Mouse (Mus musculus) thymus, postnatal 10 days (tissue): Measurements from ENCODE around the gene Plcb4.
"Not testable (repeated sequence)": the region's sequence is repeated elsewhere in the genome, so short reads cannot be mapped to it uniquely, and the experiment has no call there.

Experiments used
- DNase-seq, 2 experiments: peaks; one replicate each; pipeline ENCODE4 v3.0.0; 2021; ENCODE audit warnings: low spot score in 2 of 2

The Plcb4 gene

DNA sequence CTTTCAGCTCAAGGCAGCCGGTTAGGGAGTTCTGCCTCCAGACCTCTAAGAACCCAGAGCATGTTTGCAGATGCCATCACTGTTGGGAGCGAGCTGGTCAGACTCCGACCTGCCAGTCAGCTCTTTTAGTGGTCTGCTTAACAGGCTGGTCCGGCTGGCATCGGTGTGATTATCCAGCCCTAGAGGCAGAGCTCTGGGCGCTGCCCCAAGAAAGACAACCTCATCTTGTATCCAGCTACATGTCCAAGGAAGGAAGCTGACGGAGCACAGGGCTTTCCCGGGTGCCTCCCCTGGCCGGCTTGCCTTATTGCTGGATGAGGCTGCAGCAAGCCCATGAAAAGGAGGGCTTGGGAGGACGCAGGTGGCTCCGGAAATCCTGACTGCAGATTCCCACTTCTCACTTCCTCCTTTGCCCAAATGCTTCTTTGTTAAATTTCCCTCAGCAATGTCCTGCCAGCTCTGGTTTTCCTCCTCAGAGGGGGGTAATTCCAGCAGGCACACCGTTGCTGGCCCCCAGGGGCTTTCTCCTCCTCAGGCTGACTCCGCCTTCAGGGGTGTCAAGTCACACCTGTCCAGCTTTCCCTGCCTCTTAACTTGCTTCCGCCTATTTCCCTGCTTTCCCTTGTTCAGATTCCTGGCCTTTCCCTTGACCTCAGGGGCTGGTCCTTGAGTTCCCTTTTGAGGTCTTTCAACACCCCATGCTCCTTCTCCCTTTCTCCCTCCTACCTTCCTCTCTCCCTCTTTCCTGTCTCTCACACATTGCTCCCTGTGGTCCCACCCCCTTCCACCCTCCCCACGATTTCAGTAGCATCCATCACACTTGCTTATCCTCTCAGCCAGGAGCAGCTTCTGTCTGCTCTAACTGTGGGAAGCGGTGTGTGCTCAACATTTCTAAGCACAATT, 58.7 kb downstream of the Plcb4 start:
- DNase-seq, result no peak

- DNase-seq, result no peak
Observed at GRCm38 (mm10) chr2:135722109-135722508, 63.3 kb downstream of the Plcb4 start.

DNA sequence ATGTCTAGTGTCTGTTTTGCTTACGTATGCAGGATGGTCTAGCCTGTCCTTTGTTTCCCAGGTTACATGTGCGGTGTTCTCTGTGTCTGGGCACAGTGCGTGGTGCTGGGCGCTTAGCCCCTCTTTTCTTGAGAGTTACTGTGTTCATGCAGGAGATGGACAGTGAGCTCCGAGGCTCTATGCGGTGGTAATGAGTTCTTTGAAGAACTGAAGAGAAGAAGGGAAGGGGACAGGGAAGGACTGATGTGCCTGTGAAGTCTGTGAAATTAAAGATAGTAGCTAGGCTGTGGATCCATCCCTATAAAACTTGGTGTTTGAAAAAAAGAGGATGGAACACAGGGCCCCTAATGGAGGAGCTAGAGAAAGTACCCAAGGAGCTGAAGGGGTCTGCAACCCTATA, 64.6 kb downstream of the Plcb4 start:
- no peak for DNase-seq

GRCm38 (mm10) chr2:135724489-135724888, 65.7 kb downstream of the Plcb4 start:
- no peak for DNase-seq

DNA sequence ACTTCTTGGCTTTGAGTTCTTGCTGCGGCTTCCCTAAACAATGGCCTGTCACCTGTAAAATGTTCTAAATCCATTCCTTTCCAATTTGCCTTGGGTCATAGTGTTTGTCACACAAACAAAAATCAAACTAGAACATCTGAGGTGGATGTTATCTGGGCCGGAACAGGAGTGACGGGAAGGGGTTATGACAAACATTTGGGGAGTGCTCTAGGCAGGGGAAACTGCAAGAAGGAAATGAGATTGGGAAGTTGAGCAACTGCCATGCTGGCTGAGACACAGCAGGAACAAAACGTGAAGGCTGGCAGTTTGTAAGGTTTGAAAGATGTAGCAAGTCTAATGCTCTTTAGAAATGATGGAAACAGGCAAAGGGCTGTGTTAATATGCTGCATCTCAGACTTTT, 66.6 kb downstream of the Plcb4 start:
- no peak for DNase-seq

GRCm38 (mm10) chr2:135727088-135727487, 68.3 kb downstream of the Plcb4 start:
- DNase-seq, result no peak

DNA sequence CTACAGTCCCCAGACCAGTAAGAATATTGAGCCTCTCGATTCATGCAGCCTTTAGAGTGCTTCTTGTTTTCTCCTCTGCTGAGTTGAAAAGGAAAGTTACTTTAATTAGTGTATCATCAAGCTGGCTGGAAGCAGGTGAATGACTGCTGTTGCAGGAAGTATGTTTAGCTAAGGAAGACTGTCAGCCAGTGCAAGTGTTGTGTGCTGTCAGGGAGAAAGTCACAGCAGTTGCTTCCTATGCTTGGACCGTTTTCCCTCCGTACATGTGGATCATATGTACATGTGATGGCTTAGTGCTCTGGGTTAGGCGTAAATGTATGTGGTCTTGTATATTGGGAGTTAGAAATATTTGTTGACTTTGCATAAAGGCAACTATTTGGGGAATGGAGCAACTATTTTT, 69.1 kb downstream of the Plcb4 start:
- no peak for DNase-seq

GRCm38 (mm10) chr2:135731591-135731990, 72.8 kb downstream of the Plcb4 start:
- no peak for DNase-seq

GRCm38 (mm10) chr2:135732651-135733050, 73.8 kb downstream of the Plcb4 start:
- DNase-seq, result no peak

DNA sequence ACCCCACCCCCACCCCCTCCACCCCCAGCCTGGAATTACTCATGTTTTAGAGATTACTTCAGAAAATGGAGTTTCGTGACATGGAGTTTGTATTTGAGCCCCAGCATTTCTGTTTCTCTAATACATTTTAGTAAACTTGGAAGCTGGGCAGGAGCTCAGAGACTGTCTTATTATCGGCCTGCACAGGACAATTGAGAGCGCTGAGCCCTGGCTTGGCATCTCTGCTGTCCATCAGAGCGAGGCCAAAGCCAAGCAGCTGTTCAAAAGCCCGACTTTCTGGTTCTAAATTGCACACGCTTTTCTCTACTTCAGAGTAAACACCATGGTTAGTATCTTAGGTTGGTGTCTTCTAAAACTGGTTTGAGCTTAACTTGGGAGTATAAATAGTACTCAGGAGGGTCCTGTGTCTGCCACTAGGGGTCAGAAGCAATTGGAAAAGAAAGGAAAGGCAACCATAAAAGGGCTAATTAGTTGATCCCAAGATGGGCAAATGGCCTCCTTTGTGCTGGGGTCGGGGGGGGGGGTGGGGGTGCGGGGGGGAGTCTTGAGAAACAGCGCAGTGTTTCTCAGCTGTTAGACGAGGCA, 75.2 kb downstream of the Plcb4 start:
- DNase-seq, result no peak

DNA sequence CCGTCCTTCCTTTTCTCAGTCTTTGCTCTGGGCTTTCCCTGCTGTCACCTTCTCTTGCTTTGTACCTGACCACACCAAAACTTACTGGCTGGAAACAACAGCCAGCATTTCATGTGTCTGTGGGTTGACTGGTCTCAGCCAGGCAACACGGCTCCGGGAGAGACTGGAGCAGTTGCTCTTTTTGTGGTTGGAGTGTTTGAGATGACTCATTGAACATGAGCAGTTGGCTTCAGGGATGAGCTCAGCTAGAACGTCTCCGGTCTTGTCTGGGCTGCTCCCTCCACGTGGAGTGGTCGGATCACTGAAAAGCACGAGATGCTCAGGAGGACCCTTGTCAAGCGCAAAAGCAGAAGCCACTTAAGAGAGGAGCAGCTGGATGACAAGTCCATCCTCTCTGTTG, 78.7 kb downstream of the Plcb4 start:
- no peak for DNase-seq

DNA sequence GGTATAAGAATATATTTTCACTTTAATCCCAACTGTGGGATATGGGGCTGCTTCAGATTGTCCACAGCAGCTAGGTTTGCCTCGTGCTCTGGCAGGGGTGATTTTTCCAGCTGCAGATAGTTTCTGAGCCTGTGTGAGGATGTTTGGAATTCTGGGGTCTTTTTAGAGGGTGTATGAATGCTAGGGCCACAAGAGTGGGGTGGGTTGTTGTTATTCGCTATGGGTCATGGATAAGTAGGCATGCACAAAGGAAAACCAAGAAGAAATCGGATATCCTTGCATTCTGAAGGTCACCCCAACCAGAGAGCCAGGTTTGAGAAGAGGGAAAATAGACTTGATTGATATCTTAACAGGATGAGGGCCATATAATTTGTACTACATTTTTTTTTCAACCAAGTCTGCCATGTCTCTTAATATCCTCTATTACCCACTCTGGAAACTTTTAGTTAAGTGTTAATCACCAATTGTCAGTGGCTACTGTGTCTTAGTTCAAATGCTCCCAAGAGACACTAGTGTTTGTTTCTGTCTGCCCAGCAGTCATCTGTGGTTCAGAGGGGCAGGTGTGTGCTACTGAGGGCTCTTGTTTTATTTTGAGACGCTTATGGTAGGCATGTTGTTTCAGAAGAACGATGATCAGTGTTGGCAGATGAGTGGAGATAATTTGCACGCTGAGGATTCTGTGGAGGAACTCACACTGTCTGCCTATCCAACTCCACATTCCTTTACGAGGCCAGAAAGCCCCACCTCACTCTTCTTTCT, 79.4 kb downstream of the Plcb4 start:
- DNase-seq, result not testable (repeated sequence)

DNA sequence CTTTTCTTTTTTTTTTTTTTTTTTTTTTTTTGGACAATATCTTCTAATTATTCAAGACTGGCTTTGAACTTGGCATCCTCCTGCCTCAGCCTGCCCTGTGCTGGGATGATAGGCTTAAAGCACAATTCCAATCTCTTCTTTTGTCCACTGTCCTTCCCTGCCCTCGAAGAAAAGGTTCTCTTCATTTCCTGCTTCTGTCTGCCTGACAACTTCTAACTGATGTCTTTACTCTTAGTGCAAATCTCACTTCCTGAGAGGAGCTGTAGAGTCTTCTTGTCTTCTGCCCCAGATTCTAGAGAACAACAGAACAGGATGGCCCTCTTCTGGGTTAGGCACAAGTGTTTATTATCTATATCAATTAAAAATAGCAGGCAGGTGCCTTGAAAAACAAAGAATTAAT, 80.1 kb downstream of the Plcb4 start:
- DNase-seq, result no peak

GRCm38 (mm10) chr2:135742954-135743700, 84.3 kb downstream of the Plcb4 start:
- DNase-seq, result no peak

- DNase-seq, result no peak
Observed at GRCm38 (mm10) chr2:135744711-135745110, 85.9 kb downstream of the Plcb4 start.

DNA sequence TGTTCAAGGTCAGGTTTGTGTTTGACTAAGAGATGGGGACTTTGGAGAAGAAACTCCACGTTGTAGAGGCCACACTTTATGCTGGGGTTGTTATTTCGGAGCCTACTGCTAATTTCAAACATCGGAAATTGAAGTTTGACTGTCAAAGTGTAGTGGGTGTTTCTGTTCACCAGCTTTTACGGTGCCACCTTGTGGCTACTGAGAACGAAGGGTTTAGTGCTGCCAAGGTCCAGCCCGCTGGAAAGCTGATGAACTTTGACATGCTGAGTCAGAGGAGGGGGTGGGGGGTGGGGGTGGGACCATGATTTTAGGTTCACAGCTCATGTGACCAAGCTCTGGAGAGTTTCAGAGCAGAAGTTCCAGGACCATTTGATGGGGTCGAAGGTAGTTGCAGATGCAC, 86.3 kb downstream of the Plcb4 start:
- DNase-seq, result no peak

DNA sequence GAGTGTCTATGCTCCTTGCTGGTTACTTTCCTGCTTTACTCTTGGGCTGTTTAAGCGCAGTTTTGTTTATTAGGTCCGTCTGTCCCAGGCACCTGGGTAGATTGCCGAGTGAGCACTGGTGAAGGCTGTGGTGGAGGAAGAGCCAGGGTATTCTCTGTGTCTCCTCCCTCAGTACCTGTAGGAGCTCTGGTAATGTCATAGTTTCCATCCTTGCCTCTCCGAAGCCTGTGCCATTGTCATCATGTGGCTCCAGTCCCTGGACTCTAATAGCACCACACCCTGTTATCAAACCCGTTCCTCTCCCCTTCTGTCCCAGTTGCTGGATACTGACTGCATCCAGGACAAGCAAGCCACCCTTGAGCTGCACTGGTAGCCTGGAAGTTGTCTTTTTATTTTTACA, 89.6 kb downstream of the Plcb4 start:
- no peak for DNase-seq

DNA sequence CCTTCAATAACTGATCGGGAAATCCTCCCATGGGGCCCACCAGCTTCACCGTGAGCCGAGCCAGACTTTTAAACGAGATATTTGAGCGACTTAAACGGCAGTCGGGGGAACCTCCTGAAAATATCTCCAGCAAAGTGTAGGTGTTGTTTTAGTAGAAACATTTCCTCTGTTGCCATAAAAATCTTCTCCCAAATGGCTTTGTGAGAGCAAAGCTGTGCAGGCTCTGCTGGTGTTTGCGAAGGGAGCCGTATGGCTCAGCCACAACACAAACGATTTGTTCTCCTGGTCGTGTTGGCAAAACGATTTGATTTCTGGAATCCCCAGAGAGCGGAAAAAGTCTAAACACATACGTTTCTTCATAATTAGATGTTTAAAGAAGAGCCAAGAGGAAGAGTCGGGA, 90.8 kb downstream of the Plcb4 start:
- DNase-seq, result no peak

- DNase-seq, result no peak
Observed at GRCm38 (mm10) chr2:135750748-135751147, 91.9 kb downstream of the Plcb4 start.

- no peak for DNase-seq
Observed at GRCm38 (mm10) chr2:135755792-135756191, 97.0 kb downstream of the Plcb4 start.

DNA sequence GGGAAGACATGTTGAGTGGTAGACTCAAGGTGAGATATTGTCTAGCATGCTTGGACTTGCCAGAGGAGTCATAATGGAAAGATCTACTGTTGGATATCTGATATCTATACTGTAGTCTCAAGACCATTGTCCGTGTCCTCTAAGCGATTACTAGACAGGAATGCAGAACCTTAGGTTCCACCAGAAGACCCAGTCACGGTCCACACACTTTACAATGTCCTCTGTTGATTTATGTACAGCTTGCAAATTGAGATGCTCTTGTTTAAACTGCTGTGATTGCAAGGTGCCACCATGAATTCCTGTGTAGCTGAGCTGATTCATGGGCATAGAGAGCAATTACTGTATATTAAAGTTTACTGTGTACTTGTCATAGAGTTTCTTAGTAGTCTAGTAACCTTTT, 98.7 kb downstream of the Plcb4 start:
- DNase-seq, result no peak

- DNase-seq, result no peak
Observed at GRCm38 (mm10) chr2:135759499-135760095, 100.8 kb downstream of the Plcb4 start.
